Mouse (Mus musculus) natural killer cell, adult 2 months (primary cell): ENCODE results near the gene Cd81.

Experiments used
- DNase-seq, 2 experiments: peaks; one replicate each; pipeline ENCODE4 v3.0.0; 2022; ENCODE audit warnings: low spot score in 2 of 2

The Cd81 gene

DNA sequence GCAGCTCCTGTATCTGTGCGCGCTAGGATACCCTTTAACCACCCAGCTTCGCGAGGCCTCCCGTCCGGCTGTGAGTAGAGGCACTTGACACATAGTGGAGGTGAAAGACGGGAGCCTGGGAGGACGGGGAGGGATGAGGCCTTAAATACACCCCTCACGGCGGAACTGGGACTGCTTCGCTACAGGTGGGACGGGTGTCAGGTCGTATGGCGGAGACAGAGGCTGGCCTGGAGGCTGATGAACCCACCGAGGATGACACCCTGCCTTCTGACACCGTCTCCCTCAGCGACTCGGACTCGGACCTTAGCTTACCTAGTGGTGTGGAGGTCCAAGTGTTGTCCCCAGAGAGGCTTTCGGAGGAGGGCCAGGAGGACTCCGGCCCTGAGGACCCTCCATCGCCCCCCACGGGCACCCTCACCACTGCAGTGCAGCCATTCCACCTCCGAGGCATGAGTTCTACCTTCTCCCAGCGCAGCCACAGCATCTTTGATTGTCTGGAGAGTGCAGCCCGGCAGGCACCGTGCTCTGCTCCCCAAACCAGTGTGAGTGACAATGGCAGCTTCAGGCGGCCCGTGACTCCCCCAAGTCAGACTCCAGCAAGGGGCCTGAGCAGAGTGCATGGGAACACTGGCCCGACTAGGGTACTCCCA is 17.3 kb downstream of the Cd81 start:
- no peak for DNase-seq

GRCm38 (mm10) chr7:143070506-143071070 is 18.0 kb downstream of the Cd81 start:
- DNase-seq, result no peak

DNA sequence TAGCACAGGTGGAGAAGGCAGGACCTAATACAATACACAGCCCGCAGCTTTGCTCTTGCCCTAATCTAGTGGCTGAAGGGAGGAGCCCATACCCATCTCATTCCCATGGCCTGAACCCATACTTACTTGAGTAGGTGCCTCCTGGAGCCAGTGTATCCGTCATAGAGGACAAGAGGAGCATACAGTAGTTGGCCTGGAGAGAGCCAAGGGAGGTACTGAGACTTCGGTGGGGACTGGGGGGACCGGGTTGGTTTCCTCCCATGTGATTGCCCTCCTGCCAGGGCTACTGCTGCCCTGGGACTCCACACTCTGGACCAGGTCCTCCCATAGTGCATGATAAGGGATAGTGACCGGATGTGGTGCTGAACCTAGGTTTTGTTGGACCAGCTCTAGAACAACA is 20.1 kb downstream of the Cd81 start:
- no peak for DNase-seq

GRCm38 (mm10) chr7:143073086-143073485 is 20.5 kb downstream of the Cd81 start:
- DNase-seq, result peak; percentile 37 to 49

DNA sequence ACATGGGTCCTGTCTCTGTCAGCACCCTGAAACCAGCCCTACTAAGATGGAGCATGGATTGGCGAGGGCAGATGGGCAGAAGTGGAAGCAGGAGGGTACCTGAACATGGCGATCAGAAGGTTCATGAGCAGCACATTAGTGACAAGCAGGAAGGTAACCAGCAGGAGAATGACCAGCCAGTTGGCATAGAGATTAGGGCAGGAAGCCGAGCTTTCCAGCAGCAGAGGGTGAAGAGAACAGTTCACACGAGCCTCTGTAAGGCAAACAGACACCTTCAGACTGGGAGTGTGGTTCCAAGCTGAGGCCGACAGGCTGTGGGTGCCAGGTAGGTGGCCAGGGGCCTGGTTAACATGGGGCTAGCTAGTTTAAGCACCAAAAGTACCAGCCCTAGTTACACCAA is 22.9 kb downstream of the Cd81 start:
- no peak for DNase-seq

DNA sequence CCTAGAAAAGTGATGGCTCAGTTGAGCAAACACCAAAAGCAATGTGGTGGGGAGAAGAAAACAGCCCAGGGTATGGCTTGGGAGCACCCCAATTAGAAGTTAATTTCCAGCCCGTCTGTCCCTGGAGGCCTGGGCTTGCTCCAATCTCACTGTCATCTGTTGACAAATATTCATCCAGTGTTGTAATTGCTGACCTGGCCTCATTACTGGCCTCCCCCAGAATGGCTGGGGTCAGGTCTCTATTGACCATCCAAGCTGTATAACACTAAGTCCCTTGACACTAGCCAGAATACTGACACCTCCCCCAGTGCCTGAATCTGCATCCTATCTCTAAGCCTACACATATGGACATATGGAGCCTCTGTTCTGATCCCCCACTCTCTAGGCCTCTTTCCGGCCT is 24.8 kb downstream of the Cd81 start:
- DNase-seq, result no peak

DNA sequence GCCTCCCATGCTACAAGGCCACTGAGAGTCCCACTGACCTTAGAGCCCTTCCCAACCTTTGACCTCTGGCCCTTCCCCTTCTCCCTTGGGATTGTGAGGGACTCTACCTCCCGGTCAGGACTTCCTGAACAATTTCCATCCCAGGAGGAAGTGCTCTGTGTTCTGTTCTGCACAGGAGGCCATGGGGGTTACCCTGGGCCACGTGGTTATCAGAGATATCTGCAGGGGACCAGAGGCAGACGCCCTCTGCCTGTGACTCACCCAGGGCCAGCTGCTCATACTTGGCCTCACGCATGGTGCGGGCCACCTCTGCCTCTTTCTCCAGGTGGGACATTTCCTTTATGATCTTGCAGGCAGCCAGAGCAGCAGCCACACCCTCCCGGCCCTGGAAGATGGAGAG is 29.5 kb downstream of the Cd81 start:
- DNase-seq, result no peak

DNA sequence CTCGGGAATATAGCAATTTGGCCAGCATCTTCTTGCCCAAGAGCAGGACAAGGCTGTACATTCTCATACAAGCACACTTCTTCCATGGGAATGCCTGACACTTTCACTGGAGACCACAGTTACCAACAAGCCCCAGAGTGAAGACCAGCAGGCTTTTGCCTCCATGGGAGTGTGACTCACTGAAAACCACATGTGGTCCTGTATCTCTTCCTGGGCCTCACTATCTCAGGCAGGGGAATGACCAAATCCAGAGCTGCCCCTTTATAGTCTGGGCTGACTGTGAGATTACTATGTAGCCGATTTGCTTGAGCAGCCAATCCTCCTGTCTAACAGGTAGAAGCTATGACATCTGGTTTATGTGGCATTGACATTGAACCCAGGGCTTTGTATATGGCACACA is 31.2 kb downstream of the Cd81 start:
- DNase-seq, result no peak

- DNase-seq, result peak; percentile 54 to 67
These were observed 33.8 kb downstream of the Cd81 start for GRCm38 (mm10) chr7:143086366-143086765.

DNA sequence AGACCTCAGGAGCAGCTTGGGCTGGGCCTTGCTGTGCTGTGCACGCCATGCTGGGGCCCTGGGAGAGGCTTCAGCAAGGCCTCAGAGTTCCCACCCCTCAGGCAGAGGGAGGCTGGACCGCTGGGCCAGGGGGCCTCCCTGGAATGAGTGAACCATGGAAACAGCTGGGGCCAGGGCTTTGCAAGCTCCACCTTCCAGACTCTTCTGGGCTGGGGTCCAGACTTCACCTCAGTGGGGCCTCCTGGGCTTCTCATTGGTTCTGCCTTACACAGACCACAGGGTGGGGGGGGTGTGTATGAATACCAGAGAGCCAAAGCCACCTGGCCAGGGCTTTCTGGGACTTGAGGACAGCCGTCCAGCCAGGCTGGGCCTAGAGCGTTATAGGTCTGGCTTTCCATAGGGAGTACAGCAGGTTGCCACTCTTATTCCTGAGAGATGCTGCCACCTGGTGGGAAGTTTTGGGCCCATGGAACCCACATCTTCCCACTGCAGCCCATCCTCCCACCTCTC is 34.6 kb downstream of the Cd81 start:
- no peak for DNase-seq

DNA sequence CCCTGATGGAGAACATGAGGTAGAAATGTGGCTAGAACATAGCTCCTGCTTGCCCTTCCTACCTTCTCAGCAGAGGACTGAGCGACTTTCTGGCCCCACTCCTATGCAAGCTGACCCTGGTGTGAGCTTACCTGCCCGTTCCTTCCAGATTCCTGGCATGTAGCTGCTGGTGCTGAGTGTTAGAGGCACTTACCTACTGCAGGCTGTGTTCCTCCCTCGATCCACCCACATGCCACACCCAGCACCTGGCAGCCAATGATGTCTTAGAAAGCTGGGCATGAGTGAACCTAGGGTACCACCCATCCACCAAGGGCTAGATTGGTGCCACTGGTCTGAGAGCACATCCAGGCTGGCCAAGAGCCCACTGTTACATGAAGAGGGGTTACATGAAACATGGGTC is 41.3 kb downstream of the Cd81 start:
- no peak for DNase-seq

DNA sequence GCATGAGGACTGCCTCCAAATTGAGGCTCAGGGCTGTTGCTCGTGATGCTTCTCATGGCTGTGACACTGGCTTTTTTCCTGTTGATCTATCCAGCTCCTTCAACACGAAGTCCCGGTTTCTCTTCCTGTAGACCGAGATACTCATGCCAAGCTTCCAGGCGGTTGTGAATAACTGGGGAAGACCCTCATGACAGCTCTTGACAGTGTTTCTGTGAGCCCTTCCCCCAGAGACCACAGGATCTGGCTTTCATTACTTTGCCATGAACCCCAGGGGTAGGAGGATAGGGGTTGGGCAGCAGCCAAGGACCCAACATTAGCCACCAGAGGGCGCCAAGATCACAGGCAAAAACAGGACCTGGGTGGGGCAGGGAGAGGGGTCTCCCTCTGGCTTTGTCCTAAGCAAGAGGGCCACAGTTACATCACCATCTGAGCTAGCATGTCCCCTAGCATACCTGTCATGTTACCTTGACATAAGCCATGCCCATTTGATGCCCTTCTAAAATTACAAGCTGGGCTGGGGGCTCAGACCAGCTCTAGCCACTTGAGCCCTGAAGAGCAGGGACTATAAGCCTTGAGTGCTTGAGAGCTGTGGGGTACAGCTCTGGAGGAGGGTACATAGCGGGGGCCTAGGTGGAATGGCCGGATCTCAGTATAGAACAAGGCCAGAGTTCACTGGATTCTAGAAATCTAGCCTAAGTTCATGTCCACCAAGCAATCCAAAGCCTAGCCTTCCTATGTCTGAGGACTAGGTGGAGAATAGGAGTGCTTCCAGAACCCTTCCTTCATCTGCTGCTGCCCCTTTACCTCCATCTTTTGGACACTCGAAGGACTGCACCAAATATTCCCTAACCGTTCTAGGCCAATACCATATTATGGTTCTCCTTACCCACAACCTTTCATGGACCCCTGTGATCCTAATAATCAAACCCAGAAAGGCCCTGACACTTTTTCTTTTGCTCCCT is 42.3 kb downstream of the Cd81 start, which contains the start of gene Trpm5:
Trpm5 (minus strand) TSS at position 51 of the 962 bp plus-strand sequence.
- DNase-seq, result peak in 1 of 2 experiments; percentile 30

- DNase-seq, result no peak
These were observed 43.0 kb downstream of the Cd81 start for GRCm38 (mm10) chr7:143095554-143095907.

GRCm38 (mm10) chr7:143100759-143101158 is 48.2 kb downstream of the Cd81 start:
- no peak for DNase-seq

- no peak for DNase-seq
These were observed 52.8 kb downstream of the Cd81 start for GRCm38 (mm10) chr7:143105258-143105897.

GRCm38 (mm10) chr7:143106062-143106461 is 53.5 kb downstream of the Cd81 start, which contains the start of gene Kcnq1:
Gene Kcnq1 (plus strand): TSS chr7:143106362.
- DNase-seq, result no peak

DNA sequence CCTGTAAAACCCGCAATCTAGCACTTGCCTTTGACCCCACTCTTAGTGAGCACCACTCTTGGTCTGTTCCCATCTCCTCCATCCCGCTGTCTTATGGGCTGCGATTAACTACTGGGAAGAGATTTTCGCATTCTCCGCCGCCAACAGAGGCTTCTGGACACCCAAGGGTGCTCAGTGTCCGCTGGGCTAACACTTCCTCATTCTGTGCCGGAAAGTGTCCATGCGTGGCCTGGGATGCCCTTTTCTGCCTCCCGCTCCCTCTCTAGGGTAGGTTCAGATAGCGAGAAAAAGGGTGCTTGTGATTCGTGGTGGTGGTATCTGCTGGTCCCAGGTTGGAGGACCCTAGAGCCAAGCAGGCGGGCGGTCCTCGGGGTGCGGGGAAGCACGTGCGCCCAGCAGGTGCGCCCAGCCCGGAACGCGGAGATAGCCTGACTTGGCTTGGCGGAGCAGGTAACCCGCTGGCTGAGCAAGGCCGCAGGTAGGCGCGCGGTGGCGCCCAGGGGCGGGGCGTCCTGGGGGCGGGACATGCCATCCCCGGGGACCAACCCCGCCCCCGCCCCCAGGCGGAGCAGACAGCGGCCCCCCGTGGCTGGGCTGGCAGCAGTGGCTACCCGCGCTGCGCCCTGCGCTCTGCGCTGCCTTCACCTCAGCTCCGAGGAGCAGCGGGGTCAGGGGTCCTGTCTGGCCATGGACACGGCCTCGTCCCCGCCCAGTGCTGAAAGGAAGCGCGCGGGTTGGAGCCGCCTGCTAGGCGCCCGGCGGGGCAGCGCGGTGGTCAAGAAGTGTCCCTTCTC is 54.3 kb downstream of the Cd81 start:
- no peak for DNase-seq

DNA sequence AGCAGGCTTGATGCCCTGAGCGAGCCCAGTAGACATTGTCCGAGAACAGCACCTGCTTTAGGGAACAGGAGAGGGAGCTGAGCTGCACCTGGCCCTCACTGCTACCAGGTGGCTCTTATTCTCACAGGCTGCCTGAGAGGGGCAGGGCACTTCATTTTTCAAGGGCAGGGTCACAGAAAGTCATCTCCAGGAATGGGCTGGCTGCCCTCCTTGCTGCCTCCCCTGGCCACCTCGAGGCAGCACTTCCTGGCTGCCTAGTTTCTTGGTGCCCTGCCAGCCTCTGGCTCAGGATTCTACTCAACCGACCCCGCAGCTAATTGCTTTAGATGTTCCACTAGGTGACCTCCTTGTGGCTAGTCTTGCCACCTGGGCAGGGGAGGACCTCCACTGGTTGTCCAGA is 55.7 kb downstream of the Cd81 start:
- DNase-seq, result no peak

DNA sequence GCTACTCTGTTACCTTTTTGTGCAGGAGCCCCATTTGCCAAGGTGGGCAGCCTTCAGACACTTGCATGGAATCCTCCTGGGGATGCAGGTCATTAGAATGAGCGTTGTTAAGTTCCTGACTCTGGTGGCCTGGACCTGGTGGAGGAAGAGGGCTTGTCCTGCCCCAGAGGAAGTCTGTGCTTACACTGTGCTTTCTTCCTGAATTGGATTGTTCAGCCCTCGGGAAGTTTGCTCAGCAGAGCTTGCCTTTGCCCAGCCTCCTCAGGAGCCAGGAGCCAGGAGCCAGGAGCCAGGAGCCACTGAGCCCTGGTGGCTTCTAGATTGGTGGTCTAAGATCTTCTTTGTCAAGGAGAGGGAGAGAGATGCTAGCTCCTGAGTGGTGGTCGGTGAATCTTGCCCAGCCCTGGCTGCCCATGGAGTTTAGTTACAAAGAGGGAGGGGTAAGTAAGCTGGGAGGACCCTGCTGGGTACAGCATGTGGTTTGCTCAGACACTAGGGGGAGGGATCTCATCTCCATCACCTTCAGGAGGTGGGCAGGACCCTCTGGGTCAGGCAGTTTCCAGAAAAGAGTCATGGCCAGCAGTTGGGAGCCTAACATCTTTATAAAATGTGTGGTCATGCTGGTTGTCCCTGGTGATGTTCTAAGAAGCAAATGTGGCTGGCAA is 56.6 kb downstream of the Cd81 start:
- no peak for DNase-seq

- no peak for DNase-seq
These were observed 57.2 kb downstream of the Cd81 start for GRCm38 (mm10) chr7:143109696-143110095.

DNA sequence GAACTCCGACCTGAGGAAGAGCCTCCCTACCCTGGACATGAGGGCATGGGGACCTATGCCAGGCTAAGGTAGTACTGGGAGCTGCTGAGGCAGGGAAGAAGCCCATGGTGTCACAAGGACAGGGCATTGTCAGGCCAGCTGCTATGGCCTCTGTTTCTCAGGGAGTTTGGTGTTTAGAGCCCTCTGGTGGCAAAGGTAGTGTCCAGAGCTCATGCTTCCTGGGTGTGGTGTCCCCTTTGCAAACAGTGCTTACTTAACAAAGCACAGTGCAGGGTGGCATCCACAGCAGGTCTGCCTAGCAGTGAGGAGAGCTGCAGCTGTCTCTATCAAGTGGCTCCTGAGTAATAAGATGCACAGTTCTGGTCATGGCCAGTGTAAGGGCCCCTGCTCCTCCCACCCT is 58.3 kb downstream of the Cd81 start:
- no peak for DNase-seq
